Mouse (Mus musculus) left cerebral cortex, adult 18-20 months (tissue): ENCODE measurements around the gene Gm10320. TPM values are rescaled to one million over a fixed set of nuclear protein-coding genes. Genes with fewer than 3 reads are reported as not detected.

ENCODE experiments used
- DNase-seq, 2 experiments: peaks; one replicate each; pipeline ENCODE4 v3.0.0; 2021 to 2022; ENCODE audit warnings: low spot score in 2 of 2, mixed read lengths in 1 of 2
- total RNA-seq, 2 experiments: library from RNA; stranded (reverse); gene quantifications; 2 replicates each; pipeline ENCODE4 v1.2.3; 2021

Gene Gm10320
- total RNA-seq, 2 experiments from 2014 or later = not detected

DNA sequence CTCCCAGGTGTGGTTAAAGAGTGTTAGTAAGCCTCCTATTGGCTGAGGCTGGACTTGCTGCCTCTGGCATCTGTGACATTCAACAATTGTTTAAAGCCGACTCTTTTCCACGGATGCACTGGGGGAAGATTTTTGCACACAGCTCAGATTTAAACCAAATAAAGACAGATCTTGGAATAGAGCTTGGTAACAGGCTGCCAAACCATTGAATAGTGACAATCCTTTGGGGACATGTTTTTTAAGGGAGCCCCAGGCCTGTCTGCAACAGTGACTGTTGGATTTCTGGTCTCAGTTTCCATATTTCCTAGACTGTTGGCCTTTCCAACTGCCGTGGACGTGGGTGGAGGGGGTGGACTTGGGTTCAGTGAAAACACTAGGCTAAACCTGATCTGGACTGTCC is 21.9 kb downstream of the Gm10320 start:
- DNase-seq = no peak

DNA sequence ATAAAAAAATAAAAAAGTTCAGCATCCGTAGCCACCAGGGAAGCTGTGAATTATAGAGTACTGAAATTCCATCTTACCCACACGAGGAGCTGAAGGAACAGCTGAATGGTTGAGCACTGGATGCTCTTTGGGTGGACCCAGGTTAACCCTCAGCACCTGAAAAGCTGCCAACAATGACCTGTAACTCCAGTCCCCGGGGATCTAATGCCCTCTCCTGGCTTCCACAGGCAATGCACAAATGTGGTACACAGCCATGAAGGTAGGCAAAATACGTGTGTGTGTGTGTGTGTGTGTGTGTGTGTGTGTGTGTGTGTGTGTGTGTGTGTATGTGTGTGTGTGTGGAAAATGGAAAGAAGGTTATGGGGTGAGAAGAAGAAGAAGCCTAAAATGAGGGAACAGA is 30.3 kb downstream of the Gm10320 start:
- DNase-seq = no peak

- no peak for DNase-seq
These were observed 35.4 kb downstream of the Gm10320 start for GRCm38 (mm10) chr13:98456398-98456797.

GRCm38 (mm10) chr13:98455646-98456045 is 36.2 kb downstream of the Gm10320 start:
- DNase-seq = no peak

GRCm38 (mm10) chr13:98454224-98454967 is 37.4 kb downstream of the Gm10320 start:
- no peak for DNase-seq

DNA sequence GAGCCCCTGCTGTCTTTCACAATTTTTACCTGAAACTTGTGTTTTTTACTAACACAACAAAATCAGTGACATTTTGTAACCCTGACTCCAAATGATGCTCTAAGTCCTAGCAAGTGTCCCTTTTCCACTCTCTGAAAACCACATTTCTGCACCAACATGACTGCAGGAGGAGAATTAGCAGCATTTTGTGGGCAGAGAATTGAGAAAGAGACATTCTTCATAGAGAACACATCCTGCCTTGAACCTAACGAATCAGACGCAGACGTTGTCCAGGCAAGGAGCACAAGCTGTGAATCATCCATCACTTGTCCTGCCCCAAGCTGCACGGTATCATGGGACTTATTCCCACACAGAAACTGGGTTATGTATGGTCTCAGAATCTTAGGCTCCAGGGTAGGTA is 38.7 kb downstream of the Gm10320 start:
- DNase-seq = no peak

GRCm38 (mm10) chr13:98448696-98449095 is 43.1 kb downstream of the Gm10320 start:
- no peak for DNase-seq

GRCm38 (mm10) chr13:98447741-98448140 is 44.1 kb downstream of the Gm10320 start:
- DNase-seq = peak in 1 of 2 experiments; percentile 15

DNA sequence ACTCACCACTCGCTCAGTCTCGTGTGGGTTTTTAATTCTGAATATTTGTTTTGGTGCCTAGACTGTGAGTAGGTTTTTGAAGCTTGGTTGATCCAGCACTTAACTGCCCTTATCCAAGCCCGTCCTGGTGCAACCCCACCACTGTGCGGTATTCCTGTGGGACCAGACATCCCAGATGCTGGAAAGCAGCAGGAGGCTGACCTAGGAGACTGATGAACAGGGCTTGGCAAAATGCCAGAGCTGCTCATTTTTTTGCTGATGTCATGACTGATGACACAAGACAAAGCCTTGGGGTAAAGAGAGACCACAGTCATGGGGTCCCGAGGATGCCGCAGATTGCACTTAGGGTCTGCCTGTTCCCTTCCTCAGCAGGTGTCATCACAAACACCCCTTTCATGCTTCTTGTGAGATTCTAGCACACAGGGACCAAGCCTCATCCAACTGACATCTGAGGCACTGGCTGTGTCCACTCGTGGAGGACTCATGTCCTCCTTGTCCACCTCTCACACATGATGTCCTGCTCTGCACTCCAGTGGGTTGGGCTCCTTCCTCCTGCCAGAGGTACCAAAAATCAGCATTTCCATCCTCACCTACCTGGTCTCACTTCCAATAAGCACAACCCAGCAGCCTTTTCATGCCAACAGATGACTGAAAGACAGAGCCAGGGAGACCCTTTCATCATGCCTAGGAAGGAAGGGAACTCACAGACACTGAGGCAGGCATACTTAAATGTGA is 46.2 kb downstream of the Gm10320 start:
- no peak for DNase-seq

DNA sequence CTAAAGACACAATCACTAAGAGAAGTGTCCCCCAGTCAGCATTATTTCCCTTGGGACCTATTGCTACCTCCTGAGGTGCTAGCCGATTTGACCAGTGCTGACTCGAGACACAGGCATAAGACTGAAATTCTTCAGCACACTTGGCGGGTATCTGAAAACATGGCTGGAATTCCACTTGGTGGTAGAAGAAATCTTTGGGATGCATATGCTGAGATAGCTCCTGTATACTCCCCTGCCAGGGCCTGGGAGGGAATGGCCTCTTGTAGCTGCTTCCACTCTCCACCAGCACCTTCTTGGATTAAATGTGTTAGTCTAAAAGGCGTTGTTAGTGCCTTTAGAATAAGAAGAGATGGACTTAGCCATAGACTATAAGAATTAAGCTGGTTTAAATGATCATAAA is 50.8 kb downstream of the Gm10320 start:
- no peak for DNase-seq

GRCm38 (mm10) chr13:98440293-98440952 is 51.4 kb downstream of the Gm10320 start:
- no peak for DNase-seq

Other genes with a start within 250 kb of the Gm10320 start
- gene Utp15, start 229.0 kb downstream of the Gm10320 start, total RNA-seq = 10 to 100 TPM; 22.5 to 22.8 TPM
- 10 to 100 TPM; 44.6 to 45.9 TPM for gene Ankra2, start 228.9 kb downstream of the Gm10320 start, total RNA-seq
- gene Gm21976, start 212.1 kb downstream of the Gm10320 start, total RNA-seq = not detected
- 100 to 1,000 TPM; 171 to 175 TPM for gene Btf3, start 175.0 kb downstream of the Gm10320 start, total RNA-seq
- 1 to 10 TPM; 1.6 to 2.0 TPM for gene Foxd1, start 137.8 kb downstream of the Gm10320 start, total RNA-seq
- gene Tmem174, start 145.4 kb upstream of the Gm10320 start, total RNA-seq = under 1 TPM in 1 of 2 experiments, not detected in 1; 0.14 TPM
- gene Tmem171, start 202.8 kb upstream of the Gm10320 start, total RNA-seq = under 1 TPM in 1 of 2 experiments, not detected in 1; 0.35 TPM